Mouse (Mus musculus) gastrocnemius, adult 18-20 months (tissue): ENCODE data around the gene Ffar3. TPM values are rescaled to one million over a fixed set of nuclear protein-coding genes. Genes with fewer than 3 reads are reported as not detected.

Experiments used
- total RNA-seq, 2 experiments: library from RNA; stranded (reverse); gene quantifications; 2 replicates each; pipeline ENCODE4 v1.2.3; 2021

The Ffar3 gene
- total RNA-seq, 2 experiments from 2014 or later, result not detected

Other genes starting within 250 kb of the Ffar3 start
- gene Upk1a, start 243.3 kb downstream of the Ffar3 start, total RNA-seq, result not detected
- gene Cox6b1, start 230.0 kb downstream of the Ffar3 start, total RNA-seq, result 1,000 to 10,000 TPM; 2,016 to 2,070 TPM
- not detected for gene Etv2, start 220.3 kb downstream of the Ffar3 start, total RNA-seq
- gene Rbm42, start 205.9 kb downstream of the Ffar3 start, total RNA-seq, result 10 to 100 TPM; 37.6 to 40.7 TPM
- 1 to 10 TPM; 2.6 to 3.8 TPM for gene Haus5, start 191.2 kb downstream of the Ffar3 start, total RNA-seq
- gene Pmis2, start 184.6 kb downstream of the Ffar3 start, total RNA-seq, result 1 to 10 TPM; 2.8 to 3.9 TPM
- gene 2200002J24Rik, start 157.3 kb downstream of the Ffar3 start, total RNA-seq, result not detected
- gene Atp4a, start 144.0 kb downstream of the Ffar3 start, total RNA-seq, result under 1 TPM in 1 of 2 experiments, not detected in 1; 0.07 TPM
- gene Tmem147, start 126.6 kb downstream of the Ffar3 start, total RNA-seq, result 100 to 1,000 TPM; 215 to 233 TPM
- gene Gapdhs, start 112.5 kb downstream of the Ffar3 start, total RNA-seq, result not detected
- gene Sbsn, start 104.7 kb downstream of the Ffar3 start, total RNA-seq, result 1 to 10 TPM; 2.8 to 4.9 TPM
- gene Dmkn, start 92.4 kb downstream of the Ffar3 start, total RNA-seq, result under 1 TPM; 0.46 to 0.97 TPM
- gene Krtdap, start 68.3 kb downstream of the Ffar3 start, total RNA-seq, result 1 to 10 TPM in 1 of 2 experiments, not detected in 1; 2.1 TPM
- under 1 TPM; 0.50 to 0.90 TPM for gene Ffar2, start 32.4 kb downstream of the Ffar3 start, total RNA-seq
- gene Ffar1, start 5.4 kb upstream of the Ffar3 start, total RNA-seq, result not detected
- not detected for gene Cd22, start 24.2 kb upstream of the Ffar3 start, total RNA-seq
- gene Mag, start 58.7 kb upstream of the Ffar3 start, total RNA-seq, result under 1 TPM; 0.48 to 0.76 TPM
- gene Hamp2, start 68.5 kb upstream of the Ffar3 start, total RNA-seq, result not detected
- 1 to 10 TPM in 1 of 2 experiments, not detected in 1; 2.2 TPM for gene Hamp, start 87.9 kb upstream of the Ffar3 start, total RNA-seq
- 10 to 100 TPM; 80.6 to 92.8 TPM for gene Usf2, start 100.6 kb upstream of the Ffar3 start, total RNA-seq
- under 1 TPM; 0.30 to 0.55 TPM for gene Lsr, start 117.3 kb upstream of the Ffar3 start, total RNA-seq
- gene Fam187b, start 117.6 kb upstream of the Ffar3 start, total RNA-seq, result not detected
- gene Fxyd5, start 186.3 kb upstream of the Ffar3 start, total RNA-seq, result 10 to 100 TPM in 1 of 2 experiments, 1 to 10 TPM in 1; 7.6 to 13.4 TPM
- gene Fxyd7, start 195.3 kb upstream of the Ffar3 start, total RNA-seq, result 1 to 10 TPM in 1 of 2 experiments, under 1 TPM in 1; 0.94 to 1.2 TPM
- 1,000 to 10,000 TPM in 1 of 2 experiments, 100 to 1,000 TPM in 1; 983 to 1,012 TPM for gene Fxyd1, start 201.0 kb upstream of the Ffar3 start, total RNA-seq
- 1 to 10 TPM; 1.7 to 3.5 TPM for gene Lgi4, start 203.2 kb upstream of the Ffar3 start, total RNA-seq
- 1 to 10 TPM in 1 of 2 experiments, under 1 TPM in 1; 1.00 to 1.6 TPM for gene Fxyd3, start 220.5 kb upstream of the Ffar3 start, total RNA-seq